Mouse (Mus musculus) intestine, embryonic 16.5 days (tissue): Measurements from ENCODE around the gene Cdk19. TPM values are rescaled to one million over a fixed set of nuclear protein-coding genes. Genes with fewer than 3 reads are reported as not detected.

ENCODE experiments used
- ATAC-seq: fragments of 200-750 bp; cut with Nextera tagmentation; 2 replicates; pipeline ENCODE4 v1.8.0; 2017; ENCODE audit warnings: moderate TSS enrichment, moderate library complexity
- H3K27ac ChIP-seq: fragments of 300-500 bp; sonication (generic); 2 replicates; pipeline ENCODE4 v1.5.1; 2014; ENCODE audit warnings: mild to moderate bottlenecking, low read length
- H3K27me3 ChIP-seq: fragments of 300-500 bp; sonication (generic); replicated peaks from 2 replicates; pipeline ENCODE4 v1.6.1; 2014; ENCODE audit warnings: low read length, control low read depth, mixed read lengths; ENCODE audit not compliant: control insufficient read depth, insufficient read depth
- H3K36me3 ChIP-seq: fragments of 300-500 bp; sonication (generic); 2 replicates; pipeline ENCODE4 v1.6.1; 2014; ENCODE audit warnings: low read length, control low read depth; ENCODE audit not compliant: control insufficient read depth, insufficient read depth
- H3K4me1 ChIP-seq: fragments of 300-500 bp; sonication (generic); 2 replicates; pipeline ENCODE4 v1.6.1; 2014; ENCODE audit warnings: low read length, control low read depth, mixed read lengths; ENCODE audit not compliant: control insufficient read depth, insufficient read depth
- H3K4me2 ChIP-seq: fragments of 300-500 bp; sonication (generic); 2 replicates; pipeline ENCODE4 v1.6.1; 2014; ENCODE audit warnings: low read depth, low read length, control low read depth
- H3K4me3 ChIP-seq: fragments of 300-500 bp; sonication (generic); 2 replicates; pipeline ENCODE4 v1.5.1; 2014; ENCODE audit warnings: mild to moderate bottlenecking, low read length
- H3K9ac ChIP-seq: fragments of 300-500 bp; sonication (generic); 2 replicates; pipeline ENCODE4 v1.6.1; 2014; ENCODE audit warnings: low read depth, low read length
- H3K9me3 ChIP-seq: fragments of 300-500 bp; sonication (generic); 2 replicates; pipeline ENCODE4 v1.6.1; 2016; ENCODE audit warnings: low read length, control low read depth; ENCODE audit not compliant: control insufficient read depth
- WGBS: fragments of 180-500 bp; shearing (Covaris S2); extraction: QIAGEN DNeasy Blood & Tissue Kit; methylation state at CpG from one replicate; pipeline ENCODE4 v1.1.7; 2014; 5-methylcytosine and 5-hydroxymethylcytosine counted together
- polyA plus RNA-seq: library from polyadenylated mRNA; unstranded; fragments of >200 nt; fragmentation: Nextera tagmentation; extraction: Ambion mirVana; gene quantifications from 2 replicates; pipeline ENCODE4 v1.2.1, GENCODE M21; 2015

The Cdk19 gene
- polyA plus RNA-seq, 1 experiment from 2014 or later, result 4.0 TPM

DNA sequence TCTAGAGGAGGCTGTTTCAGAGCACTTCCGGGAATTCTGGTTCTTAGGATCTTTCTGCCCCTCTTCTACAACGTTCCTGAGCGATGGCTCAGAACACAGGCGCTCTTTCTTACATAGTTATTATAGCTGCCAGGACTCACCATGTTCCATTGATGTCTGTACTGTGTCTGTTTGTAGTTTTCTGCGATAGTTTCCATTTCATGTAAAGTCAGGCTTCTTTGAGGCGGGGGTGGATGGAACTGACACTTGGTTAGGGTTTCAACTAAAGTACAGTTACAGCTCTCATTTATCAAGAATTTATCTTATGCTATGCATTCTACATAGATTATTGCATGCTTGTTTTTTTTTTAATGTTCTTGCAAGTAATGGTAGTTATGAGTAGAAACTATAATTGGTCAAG is 89.3 kb downstream of the Cdk19 start:
- H3K36me3 ChIP-seq, result no peaks in the 10 kb centered on the region
- H3K9ac ChIP-seq, result no peak overlapping the region
- H3K27me3 ChIP-seq, result no peaks in the 10 kb centered on the region
- H3K4me3 ChIP-seq, result no peak overlapping the region
- H3K4me2 ChIP-seq, result no peak overlapping the region
- no peak overlapping the region for H3K27ac ChIP-seq
- ATAC-seq, result no peak
- H3K4me1 ChIP-seq, result peaks cover 8% of the 10 kb centered on the region; the same call in 1 of the 2 replicates
- 73% methylated on average over 6 of the region's 6 CpGs for WGBS
- H3K9me3 ChIP-seq, result no peaks in the 10 kb centered on the region

DNA sequence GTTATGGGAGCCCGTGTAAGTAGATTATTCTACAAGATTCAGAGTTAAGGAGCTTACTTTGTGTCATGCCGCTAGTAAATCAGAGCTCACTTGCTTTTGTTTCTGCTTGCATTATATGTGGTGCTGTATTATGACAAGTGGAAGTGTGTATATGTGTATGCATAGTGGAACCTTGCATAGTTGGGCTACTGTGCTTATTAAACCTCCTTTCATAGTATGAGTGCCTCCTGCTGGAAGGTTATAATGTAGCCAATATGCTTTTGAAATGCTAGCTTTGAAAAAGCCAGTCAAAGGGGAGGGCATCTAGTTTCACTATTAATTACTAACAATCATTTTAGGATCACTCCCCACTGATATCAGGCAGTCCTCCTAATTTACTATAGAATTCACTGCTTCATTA is 89.7 kb downstream of the Cdk19 start:
- no peaks in the 10 kb centered on the region for H3K27me3 ChIP-seq
- ATAC-seq, result no peak
- H3K4me2 ChIP-seq, result no peak overlapping the region

DNA sequence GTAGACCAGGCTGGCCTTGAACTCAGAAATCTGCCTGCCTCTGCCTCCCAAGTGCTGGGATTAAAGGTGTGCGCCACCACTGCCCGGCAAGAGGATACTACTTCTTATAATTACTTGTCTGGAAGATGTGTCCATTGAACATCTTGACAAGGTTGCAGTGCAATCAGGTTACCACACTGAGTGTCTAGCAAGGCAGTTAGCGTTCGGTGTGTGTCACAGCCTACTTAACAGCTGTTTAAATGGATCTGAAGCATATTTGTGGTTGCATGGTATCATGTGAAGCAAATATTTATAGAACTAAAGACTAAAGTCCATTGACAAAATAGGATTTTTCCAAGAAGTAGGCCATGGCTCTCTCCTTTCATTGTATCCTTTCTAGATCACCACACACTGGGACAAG is 90.8 kb downstream of the Cdk19 start:
- Histone ChIP-seq H3K36me3 (no peaks in the 10 kb centered on the region), H3K9me3 (no peaks in the 10 kb centered on the region), H3K27ac (no peak overlapping the region), H3K4me3 (no peak overlapping the region), H3K4me2 (no peak overlapping the region), H3K27me3 (no peaks in the 10 kb centered on the region), H3K4me1 (peaks cover 8% of the 10 kb centered on the region; the same call in 1 of the 2 replicates), H3K9ac (no peak overlapping the region)
- 90% methylated on average over 4 of the region's 4 CpGs for WGBS
- ATAC-seq, result no peak

More for the DNA sequence above, 89.7 kb downstream of the Cdk19 start:
- H3K27ac ChIP-seq, result no peak overlapping the region
- H3K9me3 ChIP-seq, result no peaks in the 10 kb centered on the region
- H3K4me1 ChIP-seq, result peaks cover 8% of the 10 kb centered on the region; the same call in 1 of the 2 replicates
- no peak overlapping the region for H3K9ac ChIP-seq
- 67% methylated on average over 2 of the region's 2 CpGs for WGBS
- no peaks in the 10 kb centered on the region for H3K36me3 ChIP-seq
- H3K4me3 ChIP-seq, result no peak overlapping the region

DNA sequence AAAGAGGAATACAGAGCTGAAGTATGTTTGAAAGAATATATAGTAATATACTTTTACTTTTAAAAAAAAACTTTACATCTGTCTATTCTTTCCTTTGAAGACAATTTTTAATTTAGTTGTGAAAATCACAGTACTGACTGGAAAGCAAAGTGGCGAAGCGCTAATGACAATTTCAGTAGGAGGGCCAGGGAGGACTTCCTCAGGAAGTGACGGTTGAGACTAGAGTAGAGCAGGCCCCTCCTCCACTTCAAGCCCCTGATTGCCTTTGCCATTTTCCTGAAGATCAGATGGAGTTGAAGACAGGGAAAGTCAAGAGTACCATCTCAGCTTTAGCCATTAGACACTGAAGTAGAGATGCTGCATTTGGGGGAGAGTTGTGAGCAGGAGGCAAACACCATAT is 92.6 kb downstream of the Cdk19 start:
- H3K9me3 ChIP-seq, result no peaks in the 10 kb centered on the region
- no peak overlapping the region for H3K4me2 ChIP-seq
- WGBS, result 91% methylated on average over 3 of the region's 3 CpGs
- no peaks in the 10 kb centered on the region for H3K36me3 ChIP-seq
- H3K4me3 ChIP-seq, result no peak overlapping the region
- H3K9ac ChIP-seq, result no peak overlapping the region
- no peak overlapping the region for H3K27ac ChIP-seq
- H3K27me3 ChIP-seq, result no peaks in the 10 kb centered on the region
- H3K4me1 ChIP-seq, result no peaks in the 10 kb centered on the region
- no peak for ATAC-seq

- H3K27me3 ChIP-seq, result no peaks in the 10 kb centered on the region
- no peaks in the 10 kb centered on the region for H3K4me1 ChIP-seq
- no peak overlapping the region for H3K9ac ChIP-seq
- no peaks in the 10 kb centered on the region for H3K9me3 ChIP-seq
- WGBS, result 91% methylated on average over 9 of the region's 9 CpGs
- ATAC-seq, result no peak
- no peak overlapping the region for H3K4me2 ChIP-seq
- H3K27ac ChIP-seq, result no peak overlapping the region
- no peak overlapping the region for H3K4me3 ChIP-seq
- no peaks in the 10 kb centered on the region for H3K36me3 ChIP-seq
Observed at GRCm38 (mm10) chr10:40432375-40432774, 93.0 kb downstream of the Cdk19 start.

DNA sequence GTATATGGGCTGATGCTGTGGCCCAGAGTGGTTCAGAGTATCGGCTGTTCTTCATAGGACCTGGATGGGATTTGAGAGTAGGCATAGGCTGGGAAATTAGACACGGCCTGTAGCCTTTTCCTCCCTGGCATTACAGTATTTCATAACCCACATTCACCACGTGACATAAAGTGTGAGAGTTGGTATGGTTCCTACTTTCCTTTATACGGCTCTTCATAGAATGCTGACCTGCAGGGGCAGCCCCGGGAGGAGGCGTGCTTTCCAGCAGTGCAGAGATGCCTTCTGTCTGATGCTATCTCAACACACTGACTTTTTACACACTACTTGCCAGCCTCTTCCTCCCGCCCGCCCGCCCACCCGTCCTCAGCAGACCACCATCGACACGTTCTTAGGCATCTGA is 96.0 kb downstream of the Cdk19 start:
- H3K4me3 ChIP-seq, result no peak overlapping the region
- H3K4me1 ChIP-seq, result no peaks in the 10 kb centered on the region
- no peak overlapping the region for H3K4me2 ChIP-seq
- 85% methylated on average over 12 of the region's 12 CpGs for WGBS
- H3K27ac ChIP-seq, result no peak overlapping the region
- no peak overlapping the region for H3K9ac ChIP-seq
- no peaks in the 10 kb centered on the region for H3K36me3 ChIP-seq
- no peak for ATAC-seq
- no peaks in the 10 kb centered on the region for H3K9me3 ChIP-seq
- no peaks in the 10 kb centered on the region for H3K27me3 ChIP-seq

DNA sequence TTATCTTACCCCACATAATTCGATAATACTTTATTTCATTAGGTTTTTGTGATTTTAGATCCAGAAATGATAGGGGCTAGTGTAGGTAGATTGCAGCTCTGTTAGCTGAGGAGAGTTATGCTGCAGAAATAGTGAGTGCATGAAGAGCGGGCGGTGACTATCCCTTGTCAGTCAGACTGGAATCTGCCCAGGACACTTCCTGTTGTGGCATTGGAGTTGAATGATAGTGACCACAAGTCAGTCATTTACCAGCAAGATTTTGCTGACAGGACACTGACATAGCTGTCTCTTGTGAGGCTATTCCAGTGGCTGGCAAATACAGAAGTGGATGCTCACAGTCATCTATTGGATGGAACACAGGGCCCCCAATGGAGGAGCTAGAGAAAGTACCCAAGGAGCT is 97.8 kb downstream of the Cdk19 start:
- no peak overlapping the region for H3K4me3 ChIP-seq

GRCm38 (mm10) chr10:40440740-40441139 is 101.4 kb downstream of the Cdk19 start:
- WGBS, result 49% methylated on average over 10 of the region's 10 CpGs
- H3K4me2 ChIP-seq, result no peak overlapping the region
- no peaks in the 10 kb centered on the region for H3K9me3 ChIP-seq
- peaks cover 9% of the 10 kb centered on the region; the same call in 1 of the 2 replicates for H3K4me1 ChIP-seq
- no peak for ATAC-seq
- H3K36me3 ChIP-seq, result no peaks in the 10 kb centered on the region
- peak overlapping the region; percentile 5; the same call in 1 of the 2 replicates for H3K27ac ChIP-seq
- no peaks in the 10 kb centered on the region for H3K27me3 ChIP-seq
- H3K4me3 ChIP-seq, result no peak overlapping the region
- no peak overlapping the region for H3K9ac ChIP-seq

More for the DNA sequence above, 97.8 kb downstream of the Cdk19 start:
- Histone ChIP-seq H3K4me1 (peaks cover 5% of the 10 kb centered on the region; the same call in 1 of the 2 replicates), H3K9ac (no peak overlapping the region), H3K4me2 (no peak overlapping the region), H3K36me3 (no peaks in the 10 kb centered on the region), H3K27ac (no peak overlapping the region), H3K27me3 (no peaks in the 10 kb centered on the region), H3K9me3 (no peaks in the 10 kb centered on the region)
- WGBS, result 92% methylated on average over 3 of the region's 3 CpGs
- no peak for ATAC-seq

DNA sequence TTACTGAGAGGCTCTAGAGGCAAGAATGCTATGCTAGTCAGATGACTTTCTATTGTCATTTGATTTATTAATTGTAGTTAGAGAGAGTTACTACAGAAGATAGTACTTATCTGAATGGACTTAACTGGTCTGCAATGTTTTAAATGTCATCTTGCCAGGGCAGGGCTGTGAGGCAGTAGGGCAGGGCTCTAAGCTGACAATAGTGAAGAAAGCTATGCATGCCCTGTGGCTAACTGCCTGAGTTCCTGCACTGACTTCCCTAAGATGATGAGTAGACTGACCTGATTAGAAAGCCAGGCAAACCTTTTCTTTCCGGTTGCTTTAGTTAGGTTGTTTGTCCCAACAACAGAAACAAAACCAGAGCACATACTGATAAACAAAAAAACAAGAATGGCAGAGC is 102.7 kb downstream of the Cdk19 start:
- H3K27ac ChIP-seq, result no peak overlapping the region

DNA sequence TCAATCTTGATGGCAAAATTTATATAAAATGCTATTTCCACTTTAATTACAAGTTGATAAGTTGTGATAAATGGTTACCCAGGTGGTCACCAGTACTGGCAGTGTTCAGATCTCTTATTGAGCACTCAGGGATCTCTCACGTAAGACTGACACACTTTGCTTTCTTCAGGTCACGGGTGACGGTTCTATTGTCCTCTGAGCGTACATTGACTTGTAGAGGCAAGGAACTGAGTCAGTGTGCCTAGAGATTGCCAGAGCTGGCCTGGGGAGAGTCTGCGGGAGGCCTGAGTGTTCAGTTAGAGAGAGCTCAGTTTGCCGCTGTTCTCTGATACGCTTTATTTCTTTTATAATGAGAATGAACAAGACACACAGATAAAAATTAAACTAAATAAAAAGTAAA is 104.0 kb downstream of the Cdk19 start:
- Histone ChIP-seq H3K4me1 (peaks cover 16% of the 10 kb centered on the region; the same call in 1 of the 2 replicates), H3K9ac (no peak overlapping the region), H3K4me2 (no peak overlapping the region), H3K9me3 (no peaks in the 10 kb centered on the region), H3K36me3 (no peaks in the 10 kb centered on the region), H3K4me3 (no peak overlapping the region), H3K27ac (peak overlapping the region; percentile 31), H3K27me3 (no peaks in the 10 kb centered on the region)
- peak; percentile 37; the same call in 1 of the 2 replicates for ATAC-seq
- 60% methylated on average over 7 of the region's 7 CpGs for WGBS

More for the DNA sequence above, 102.7 kb downstream of the Cdk19 start:
- ATAC-seq, result no peak
- Histone ChIP-seq H3K4me2 (no peak overlapping the region), H3K9ac (no peak overlapping the region), H3K4me1 (peaks cover 10% of the 10 kb centered on the region; the same call in 1 of the 2 replicates), H3K9me3 (no peaks in the 10 kb centered on the region), H3K4me3 (no peak overlapping the region), H3K36me3 (no peaks in the 10 kb centered on the region), H3K27me3 (no peaks in the 10 kb centered on the region)
- WGBS, result 86% methylated on average over 1 of the region's 1 CpGs
